ENCODE assay signal across 10 mouse cellular contexts in the genomic region with DNA sequence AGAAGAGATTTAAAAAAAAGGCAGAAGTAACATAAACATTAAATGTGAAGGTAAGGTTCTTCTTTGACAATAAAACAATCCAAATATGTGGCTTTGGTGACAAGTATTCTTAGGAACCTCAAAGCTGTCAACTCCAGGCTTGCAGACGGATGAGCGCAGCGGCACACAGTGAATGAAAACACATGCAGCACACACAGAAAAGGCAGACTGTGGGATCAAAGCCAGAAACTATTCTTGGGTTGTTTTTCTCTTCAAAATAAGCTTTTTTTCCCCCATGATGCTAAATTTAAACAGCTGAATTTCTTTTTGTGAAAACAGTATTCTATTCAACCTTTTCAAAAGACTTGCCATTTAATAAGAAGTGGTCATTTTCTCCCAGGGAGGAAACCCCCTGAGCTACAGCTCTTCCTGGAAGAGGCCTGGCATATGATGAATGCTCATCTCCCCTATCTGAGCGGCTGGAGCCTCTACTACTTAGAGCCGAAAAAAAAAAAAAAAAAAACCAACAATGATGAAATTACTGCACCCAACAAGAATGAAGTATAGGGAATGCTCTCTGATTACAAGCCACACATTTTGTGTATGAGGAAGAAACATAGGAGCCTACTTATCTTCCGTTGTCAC.
DNase-seq lines count a peak whose midpoint lies in the region; ATAC-seq lines count a peak whose summit lies in the region.
"Had no signal": no experiment of that assay in that cellular context is flagged by ENCODE, and none has a peak within 500 bp of the region (broad histone marks: within the 10 kb centered on the region; RNA-seq: fewer than 3 reads in every experiment).

No protein-coding gene starts in this region.

- no peak for DNase-seq in lung, postnatal 25 days (ENCODE audit: low spot score)
- DNase-seq in embryo, embryonic 10.5 days (ENCODE audit: low spot score), result peak; percentile 21
- DNase-seq in kidney, postnatal 36 days, result peak; percentile 8 to 21
- no peak for DNase-seq in spleen, postnatal 14 days (ENCODE audit: low spot score in 2 of 2)
- no peak for DNase-seq in adrenal gland, adult 18-20 months (ENCODE audit: low spot score in 2 of 2)
- DNase-seq: gastrocnemius, postnatal 36 days had no signal

- H3K9ac ChIP-seq in heart, embryonic 13.5 days, result no peak overlapping the region
- no peak overlapping the region for H3K9ac ChIP-seq in heart, embryonic 11.5 days (ENCODE audit: low read depth, low read length)
- H3K9ac ChIP-seq in lung, embryonic 15.5 days, result no peak overlapping the region

- H3K4me3 ChIP-seq in heart, embryonic 13.5 days, result no peak overlapping the region
- H3K4me3 ChIP-seq in heart, embryonic 11.5 days (ENCODE audit: low read depth, low read length), result no peak overlapping the region
- H3K4me3 ChIP-seq in lung, embryonic 15.5 days, result no peak overlapping the region

- WGBS in heart, embryonic 13.5 days, result 40% methylated on average over 6 of the region's 6 CpGs
- 52% methylated on average over 6 of the region's 6 CpGs for WGBS in heart, embryonic 11.5 days (ENCODE audit: insufficient replicate concordance)
- WGBS in lung, embryonic 15.5 days, result 38% methylated on average over 6 of the region's 6 CpGs

- ATAC-seq in heart, embryonic 13.5 days (ENCODE audit: extremely low read depth, insufficient number of reproducible peaks, low FRiP score, low TSS enrichment), result no peak
- no peak for ATAC-seq in heart, embryonic 11.5 days (replicated peaks; ENCODE audit: insufficient number of reproducible peaks, low FRiP score, low TSS enrichment)
- ATAC-seq in lung, embryonic 15.5 days (ENCODE audit: borderline replicate concordance, extremely low read depth, low FRiP score, low TSS enrichment), result no peak
- ATAC-seq: activated CD4-positive, CD25-positive, alpha-beta regulatory T cell, adult 4 months had no signal

- H3K9me3 ChIP-seq in heart, embryonic 13.5 days, result no peaks in the 10 kb centered on the region
- no peaks in the 10 kb centered on the region for H3K9me3 ChIP-seq in heart, embryonic 11.5 days (replicated peaks; ENCODE audit: control insufficient read depth, low read length)
- H3K9me3 ChIP-seq in lung, embryonic 15.5 days, result no peaks in the 10 kb centered on the region

- peaks cover 18% of the 10 kb centered on the region for H3K4me1 ChIP-seq in heart, embryonic 13.5 days
- H3K4me1 ChIP-seq in heart, embryonic 11.5 days (ENCODE audit: control insufficient read depth, insufficient read depth, low read length), result no peaks in the 10 kb centered on the region
- H3K4me1 ChIP-seq in lung, embryonic 15.5 days, result peaks cover 17% of the 10 kb centered on the region; the same call in 1 of the 2 replicates

- no peaks in the 10 kb centered on the region for H3K27me3 ChIP-seq in heart, embryonic 13.5 days (replicated peaks)
- no peaks in the 10 kb centered on the region for H3K27me3 ChIP-seq in heart, embryonic 11.5 days (ENCODE audit: control insufficient read depth, insufficient read depth, low read length)
- no peaks in the 10 kb centered on the region for H3K27me3 ChIP-seq in lung, embryonic 15.5 days

- no peaks in the 10 kb centered on the region for H3K36me3 ChIP-seq in heart, embryonic 13.5 days
- no peaks in the 10 kb centered on the region for H3K36me3 ChIP-seq in heart, embryonic 11.5 days (ENCODE audit: control insufficient read depth, insufficient read depth, low read length)
- no peaks in the 10 kb centered on the region for H3K36me3 ChIP-seq in lung, embryonic 15.5 days

- no peak overlapping the region for H3K4me2 ChIP-seq in heart, embryonic 13.5 days
- no peak overlapping the region for H3K4me2 ChIP-seq in heart, embryonic 11.5 days
- H3K4me2 ChIP-seq in lung, embryonic 15.5 days, result no peak overlapping the region

- H3K27ac ChIP-seq in heart, embryonic 13.5 days (replicated peaks), result peak overlapping the region; percentile 48; the same call in 1 of the 2 replicates
- H3K27ac ChIP-seq in heart, embryonic 11.5 days (ENCODE audit: low read depth, low read length), result no peak overlapping the region
- peak overlapping the region; percentile 8; the same call in 1 of the 2 replicates for H3K27ac ChIP-seq in lung, embryonic 15.5 days

Comparison
In these comparisons a context has a peak if more than half of its experiments do, and no peak if none do; other contexts are left out.
1. DNase-seq: peak in embryo, embryonic 10.5 days (single experiment) and kidney, postnatal 36 days (2 of 2); none in lung, postnatal 25 days (single experiment), spleen, postnatal 14 days (0 of 2) and adrenal gland, adult 18-20 months (0 of 2).